Mouse (Mus musculus) urinary bladder, postnatal 36 days (tissue): Measurements from ENCODE around the gene Snx30.
A peak's percentile ranks its signal among the peaks of the same experiment; 100 is the strongest.
"Not testable (repeated sequence)": the region's sequence is repeated elsewhere in the genome, so short reads cannot be mapped to it uniquely, and the experiment has no call there.

Experiments
- DNase-seq, 2 experiments: peaks; one replicate each; pipeline ENCODE4 v3.0.0; 2022; ENCODE audit warnings: low spot score in 2 of 2, mixed read lengths in 1 of 2

Gene Snx30

GRCm38 (mm10) chr4:59805181-59805967 is at the start of gene Snx30:
Snx30 (plus strand) TSS chr4:59805840.
- peak; percentile 79 to 87 for DNase-seq

GRCm38 (mm10) chr4:59756332-59757082 is 49.1 kb upstream of the Snx30 start:
- DNase-seq: peak; percentile 39 to 74

- no peak for DNase-seq
These were observed 47.9 kb upstream of the Snx30 start for GRCm38 (mm10) chr4:59757452-59758435.

- DNase-seq: no peak
These were observed 45.6 kb upstream of the Snx30 start for GRCm38 (mm10) chr4:59760016-59760415.

GRCm38 (mm10) chr4:59760636-59761364 is 44.8 kb upstream of the Snx30 start:
- DNase-seq: peak in 1 of 2 experiments; percentile 33

- DNase-seq: peak in 1 of 2 experiments; percentile 64
These were observed 44.3 kb upstream of the Snx30 start for GRCm38 (mm10) chr4:59761365-59761729.

GRCm38 (mm10) chr4:59764950-59765349 is 40.7 kb upstream of the Snx30 start:
- DNase-seq: no peak

- no peak for DNase-seq
These were observed 40.1 kb upstream of the Snx30 start for GRCm38 (mm10) chr4:59765385-59766005.

GRCm38 (mm10) chr4:59767717-59768116 is 37.9 kb upstream of the Snx30 start:
- DNase-seq: no peak

GRCm38 (mm10) chr4:59772171-59772879 is 33.3 kb upstream of the Snx30 start:
- no peak for DNase-seq

- DNase-seq: no peak
These were observed 27.8 kb upstream of the Snx30 start for GRCm38 (mm10) chr4:59777828-59778227.

- DNase-seq: no peak
These were observed 25.1 kb upstream of the Snx30 start for GRCm38 (mm10) chr4:59780568-59780967.

- peak in 1 of 2 experiments; percentile 20 for DNase-seq
These were observed 22.6 kb upstream of the Snx30 start for GRCm38 (mm10) chr4:59782853-59783684.

- DNase-seq: peak; percentile 95 to 96
These were observed 21.9 kb upstream of the Snx30 start for GRCm38 (mm10) chr4:59783685-59784279.

- DNase-seq: no peak
These were observed 20.2 kb upstream of the Snx30 start for GRCm38 (mm10) chr4:59785412-59785811.

- DNase-seq: peak; percentile 59 to 70
These were observed 19.0 kb upstream of the Snx30 start for GRCm38 (mm10) chr4:59786661-59787060.

- no peak for DNase-seq
These were observed 18.5 kb upstream of the Snx30 start for GRCm38 (mm10) chr4:59787126-59787525.

GRCm38 (mm10) chr4:59789015-59789414 is 16.6 kb upstream of the Snx30 start:
- DNase-seq: no peak

GRCm38 (mm10) chr4:59793626-59794025 is 12.0 kb upstream of the Snx30 start:
- not testable (repeated sequence) for DNase-seq
